Mouse (Mus musculus) lung, postnatal 0 days (tissue): Measurements from ENCODE around the gene Cfap61.

Source experiments
- CTCF ChIP-seq: IDR thresholded peaks from 2 replicates; pipeline ENCODE4 v1.5.1; 2016; ENCODE audit warnings: antibody characterized with exemption, mild to moderate bottlenecking
- EP300 ChIP-seq: IDR thresholded peaks from 2 replicates; pipeline ENCODE4 v1.6.1; 2016; ENCODE audit warnings: antibody characterized with exemption, mild to moderate bottlenecking, control low read depth

DNA sequence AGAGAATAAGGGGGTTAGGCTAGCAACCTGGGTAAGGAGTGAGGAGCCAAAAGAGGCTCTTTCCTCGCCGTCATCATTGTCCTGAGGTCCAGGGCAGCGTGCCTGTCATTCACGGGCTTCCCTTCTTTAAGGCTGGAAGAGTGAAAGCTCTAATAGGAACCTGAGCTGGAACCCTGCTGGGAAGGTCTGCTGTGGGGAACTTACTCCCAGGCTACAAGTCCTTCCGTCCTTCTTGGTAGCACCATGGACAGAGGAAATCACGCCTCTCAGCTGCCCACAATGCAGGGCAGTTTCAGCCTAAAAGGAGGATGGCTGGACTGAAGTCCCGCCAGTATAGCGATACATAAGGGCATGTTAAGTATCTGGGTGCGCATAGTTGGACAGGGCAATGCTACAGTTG, 291.9 kb downstream of the Cfap61 start:
- no peak for TF ChIP-seq CTCF
- no peak for TF ChIP-seq EP300
